Mouse (Mus musculus) cerebellum, adult 18-20 months (tissue): ENCODE data around the gene Tut1.

ENCODE experiments used
- DNase-seq, 2 experiments: peaks; one replicate each; pipeline ENCODE4 v3.0.0; 2021

Tut1 gene

DNA sequence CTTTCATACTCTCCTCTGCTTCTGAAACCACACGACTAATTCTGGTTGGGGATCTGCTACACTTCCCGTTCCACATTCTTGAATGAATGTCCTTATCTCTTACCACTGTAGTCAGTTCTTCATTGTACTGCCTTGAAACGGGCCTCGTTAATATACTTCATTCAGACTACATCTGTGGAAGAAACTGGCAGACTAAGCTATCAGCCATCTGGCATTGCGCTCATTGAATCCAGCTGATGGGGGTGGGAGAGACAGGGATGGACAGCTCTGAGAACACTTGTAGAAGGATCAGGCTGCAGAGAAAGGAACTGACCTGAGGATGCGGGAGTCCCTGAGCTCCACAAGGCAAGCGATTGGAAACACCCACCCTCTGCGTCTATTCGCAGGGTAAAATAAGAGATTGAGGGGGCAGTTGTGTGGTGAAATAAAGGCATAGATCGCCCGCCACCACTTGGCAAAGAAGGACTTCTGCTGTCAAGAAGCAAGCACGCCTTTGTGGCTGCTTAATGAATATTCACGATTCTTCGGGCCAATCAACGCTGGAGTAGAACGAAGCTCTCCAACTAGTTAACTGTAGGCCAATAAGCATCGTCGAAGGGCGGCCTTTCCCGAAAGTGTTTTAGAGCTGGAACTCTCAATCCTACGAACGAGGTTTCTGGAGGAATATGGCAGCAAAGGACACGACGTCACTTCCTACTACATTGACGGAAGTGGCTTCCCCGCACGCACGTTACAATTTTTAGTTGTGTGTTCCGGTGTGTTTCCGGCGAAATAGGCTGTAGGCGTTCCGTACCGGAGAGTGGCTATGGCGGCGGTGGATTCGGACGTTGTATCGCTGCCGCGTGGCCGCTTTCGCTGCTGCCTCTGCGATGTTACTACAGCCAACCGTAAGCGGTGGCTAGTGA is at the start of gene Tut1:
Tut1 (plus strand) TSS at position 713 of the 905 bp plus-strand sequence.
- peak; percentile 85 to 91 for DNase-seq

DNA sequence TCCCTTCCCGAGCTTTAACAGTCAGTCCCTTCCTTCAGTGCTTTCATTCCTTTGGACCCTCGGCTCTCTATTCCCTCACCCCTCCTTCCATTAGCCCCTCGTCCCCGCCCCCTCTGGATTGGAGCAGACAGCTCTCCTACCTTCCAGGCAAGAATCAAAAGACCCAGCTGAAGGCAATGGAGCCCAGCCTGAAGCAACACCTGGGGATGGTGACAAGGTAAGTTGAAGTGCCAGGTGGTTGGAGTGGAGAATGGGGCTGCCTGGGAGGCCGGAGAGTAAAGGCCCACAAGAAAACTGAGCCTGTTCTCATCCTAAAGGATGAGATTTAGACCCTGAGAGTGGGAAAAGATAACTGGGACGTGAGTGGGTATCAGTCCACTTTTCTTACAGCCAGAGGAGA is 45.1 kb upstream of the Tut1 start:
- no peak for DNase-seq

GRCm38 (mm10) chr19:8911810-8912209 is 41.8 kb upstream of the Tut1 start:
- no peak for DNase-seq

DNA sequence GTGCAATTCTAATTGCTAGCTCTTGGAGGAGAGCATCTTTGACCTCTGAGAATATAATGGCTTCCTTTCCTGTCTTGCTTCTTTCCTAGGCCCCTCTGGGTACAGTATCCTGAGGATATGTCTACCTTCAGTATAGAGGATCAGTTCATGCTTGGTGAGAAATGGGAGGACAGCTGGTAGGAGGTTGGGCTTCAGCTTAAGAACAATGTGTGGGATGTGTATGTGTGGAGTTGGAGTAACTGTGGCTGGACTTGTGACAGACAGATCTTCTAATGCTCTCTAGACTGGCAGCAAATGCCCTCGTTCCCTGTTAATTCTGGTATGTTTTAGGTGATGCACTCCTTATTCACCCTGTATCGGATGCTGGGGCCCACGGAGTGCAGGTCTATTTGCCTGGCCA is 39.4 kb upstream of the Tut1 start:
- no peak for DNase-seq

DNA sequence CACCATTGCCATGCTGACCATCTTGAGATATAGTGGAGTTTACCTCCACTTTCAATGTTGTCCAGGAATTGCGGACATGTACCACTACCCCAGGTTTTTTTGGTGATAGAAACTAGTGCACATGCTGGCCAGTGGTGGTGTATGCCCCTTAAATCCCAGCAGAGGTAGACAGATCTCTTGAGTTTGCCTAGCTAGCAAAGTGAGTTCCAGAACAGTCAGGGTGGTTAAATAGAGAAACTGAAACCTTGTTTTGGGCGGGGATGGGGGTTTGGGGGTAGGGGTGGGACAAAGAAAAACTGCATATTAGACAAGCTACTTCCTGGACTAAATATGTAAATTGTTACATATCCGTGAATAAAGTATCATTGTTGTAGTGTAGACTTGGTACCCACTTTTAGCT is 34.6 kb upstream of the Tut1 start:
- no peak for DNase-seq

DNA sequence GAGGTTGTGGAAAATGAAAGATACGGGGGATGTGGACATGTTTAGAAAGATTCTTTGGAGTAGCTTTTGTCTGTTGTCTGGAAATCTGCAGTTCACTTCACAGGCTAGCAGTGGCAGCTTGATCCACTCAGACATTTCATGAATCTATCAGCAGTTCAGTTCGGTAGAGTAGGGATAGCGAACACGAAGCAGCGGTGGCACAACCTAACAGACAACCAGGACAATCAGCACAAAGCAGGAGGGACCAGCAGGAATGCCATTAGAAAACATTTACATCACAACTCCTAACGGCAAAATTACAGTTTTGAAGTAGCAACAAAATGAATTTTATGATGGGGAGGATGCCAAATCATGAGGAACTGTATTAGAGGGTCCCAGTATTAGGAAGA is 34.0 kb upstream of the Tut1 start:
- no peak for DNase-seq

DNA sequence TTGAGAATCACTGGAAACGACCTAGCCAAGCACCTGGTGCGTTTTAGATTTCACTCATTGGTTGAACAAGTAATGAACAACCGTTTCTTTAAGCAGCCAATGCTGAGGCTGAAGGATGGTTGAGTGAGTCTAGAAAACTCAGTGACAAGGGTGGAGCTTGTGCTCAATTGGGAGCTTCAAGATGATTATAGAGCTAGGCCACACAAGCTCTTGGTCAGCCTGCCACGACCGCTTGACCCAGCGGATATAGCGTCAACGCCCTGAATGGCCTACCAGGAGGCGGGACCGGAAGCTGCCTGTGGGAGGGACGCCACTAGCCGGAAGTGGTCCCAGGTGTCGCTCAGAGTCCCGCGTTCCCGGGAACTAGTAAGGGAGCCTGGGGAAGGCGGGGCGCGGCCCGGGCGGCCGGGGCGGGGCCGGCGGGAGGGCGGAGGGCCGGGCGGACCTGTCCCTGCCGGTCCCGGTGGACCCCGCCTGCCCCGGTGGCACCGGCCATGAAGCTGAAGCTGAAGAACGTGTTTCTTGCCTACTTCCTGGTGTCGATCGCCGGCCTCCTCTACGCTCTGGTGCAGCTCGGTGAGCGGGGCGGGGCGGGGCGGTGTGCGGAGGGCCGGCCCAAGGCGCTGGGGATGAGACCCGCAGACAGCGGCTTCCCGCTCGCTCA is 33.4 kb upstream of the Tut1 start, which contains the start of gene B3gat3:
B3gat3 (plus strand) TSS at position 302 of the 664 bp plus-strand sequence.
- DNase-seq: peak; percentile 96 to 97

DNA sequence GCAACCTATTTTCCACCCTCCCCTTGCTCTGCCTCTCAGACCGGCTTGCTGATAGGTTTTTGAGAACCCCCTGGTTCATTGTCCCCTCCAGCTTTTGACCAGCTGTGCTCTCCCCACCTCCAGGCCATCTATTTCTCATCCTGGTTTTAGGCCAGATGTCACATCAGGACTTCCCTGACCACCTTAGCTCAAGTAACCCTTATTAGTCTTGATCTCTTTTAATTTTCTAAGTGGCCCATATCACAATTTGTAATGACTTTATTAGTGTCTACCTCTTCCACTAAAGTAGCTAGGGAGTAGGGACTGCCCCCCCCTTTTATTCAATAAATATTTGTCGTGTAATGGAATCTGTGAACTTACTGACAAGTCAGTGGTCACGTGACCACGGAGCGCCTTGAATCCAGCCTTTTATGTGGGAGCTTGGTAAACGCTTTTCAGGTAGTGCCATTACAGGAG is 32.8 kb upstream of the Tut1 start:
- DNase-seq: no peak

- no peak for DNase-seq
Observed at GRCm38 (mm10) chr19:8921741-8922140, 31.9 kb upstream of the Tut1 start.

DNA sequence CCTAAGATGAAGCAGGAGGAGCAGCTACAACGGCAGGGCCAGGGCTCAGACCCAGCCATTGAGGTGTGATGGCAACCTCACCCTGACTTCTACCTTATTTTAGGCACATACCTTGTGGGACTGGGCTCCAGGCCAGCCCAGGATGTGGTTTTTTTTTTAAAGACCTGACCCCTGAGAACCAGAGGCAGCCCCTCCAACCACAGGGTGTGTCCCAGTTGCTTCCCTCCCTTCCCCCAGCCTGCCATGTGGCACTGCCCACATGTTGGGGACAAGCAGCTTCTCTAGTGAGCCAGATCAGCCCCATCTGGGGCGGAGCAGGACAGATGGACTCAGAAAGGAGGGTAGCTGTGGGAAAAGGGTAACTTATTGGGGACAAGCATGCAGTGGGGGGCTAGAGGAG is 26.9 kb upstream of the Tut1 start:
- no peak for DNase-seq

DNA sequence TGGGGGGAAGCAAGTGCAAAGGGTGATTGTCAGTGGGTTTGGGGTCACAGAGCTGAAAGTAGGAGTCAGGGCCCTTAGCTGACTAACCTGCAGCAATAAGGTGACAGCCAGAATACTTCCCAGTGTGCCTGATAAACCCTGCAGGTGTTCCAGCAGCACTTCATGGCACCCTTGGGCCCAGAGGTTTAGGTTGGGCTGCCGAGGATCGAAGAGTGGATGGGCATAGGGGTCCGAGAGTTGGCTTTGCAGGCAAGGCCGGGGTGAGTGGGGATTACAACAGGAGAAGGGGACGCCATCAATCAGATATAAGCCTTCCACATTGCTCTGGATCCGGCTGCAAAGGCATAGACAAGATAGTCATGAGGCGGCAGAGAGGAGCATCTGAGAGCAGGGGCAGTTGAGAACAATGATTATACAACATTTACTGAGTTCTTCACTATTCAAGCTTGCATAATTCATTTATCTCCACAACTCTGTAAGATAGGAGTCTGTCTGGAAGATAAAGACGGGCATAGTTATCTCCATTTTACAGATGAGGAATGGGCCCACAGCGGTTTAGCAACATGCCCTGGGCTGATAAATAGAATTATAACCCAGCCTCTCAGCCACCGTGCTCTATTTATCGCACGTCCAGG is 25.6 kb upstream of the Tut1 start:
- no peak for DNase-seq

- DNase-seq: peak in 1 of 2 experiments; percentile 60
Observed at GRCm38 (mm10) chr19:8928689-8929223, 24.9 kb upstream of the Tut1 start.

GRCm38 (mm10) chr19:8929224-8930088 is 24.2 kb upstream of the Tut1 start, which contains the start of the genes Rom1 and Eml3:
Gene Rom1, minus strand, starts transcription at chr19:8929356.
Gene Eml3, plus strand, starts transcription at chr19:8929552.
- peak; percentile 80 to 82 for DNase-seq

- no peak for DNase-seq
Observed at GRCm38 (mm10) chr19:8930117-8930516, 23.5 kb upstream of the Tut1 start.

DNA sequence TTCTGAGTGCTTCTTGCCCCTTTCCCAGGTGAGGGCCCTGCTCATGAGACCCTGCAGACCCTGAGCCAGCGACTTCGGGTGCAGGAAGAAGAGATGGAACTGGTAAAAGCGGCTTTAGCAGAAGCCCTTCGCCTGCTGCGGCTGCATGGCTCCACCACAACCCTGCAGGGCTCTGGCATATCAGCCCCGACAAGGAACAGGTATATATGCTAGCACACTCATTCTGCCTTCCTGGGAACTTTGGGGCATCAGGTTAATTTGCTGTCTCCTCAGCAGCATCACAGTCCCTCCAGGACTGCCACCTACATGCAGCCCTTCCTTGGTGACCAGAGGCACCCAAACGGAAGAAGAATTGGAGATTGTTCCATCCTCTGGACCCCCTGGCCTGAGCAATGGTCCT is 22.9 kb upstream of the Tut1 start:
- DNase-seq: no peak

- no peak for DNase-seq
Observed at GRCm38 (mm10) chr19:8936736-8937135, 16.9 kb upstream of the Tut1 start.

- DNase-seq: peak in 1 of 2 experiments; percentile 37
Observed at GRCm38 (mm10) chr19:8940526-8941133, 13.0 kb upstream of the Tut1 start.

DNA sequence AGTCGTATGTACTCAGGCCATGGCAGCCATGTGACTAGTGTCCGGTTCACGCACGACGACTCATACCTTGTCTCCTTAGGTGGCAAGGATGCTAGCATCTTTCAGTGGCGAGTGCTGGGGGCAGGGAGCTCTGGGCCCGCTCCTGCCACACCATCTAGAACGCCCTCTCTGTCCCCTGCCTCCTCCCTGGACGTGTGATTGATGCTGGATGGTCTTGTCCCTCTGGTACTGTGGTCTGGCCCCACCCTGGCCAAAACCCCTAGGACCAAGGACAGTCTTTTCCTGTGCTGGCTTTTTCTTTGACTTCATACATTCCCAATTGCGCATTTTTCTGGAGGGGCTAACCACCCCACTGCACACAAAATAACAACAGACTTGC is 12.5 kb upstream of the Tut1 start:
- peak in 1 of 2 experiments; percentile 36 for DNase-seq

DNA sequence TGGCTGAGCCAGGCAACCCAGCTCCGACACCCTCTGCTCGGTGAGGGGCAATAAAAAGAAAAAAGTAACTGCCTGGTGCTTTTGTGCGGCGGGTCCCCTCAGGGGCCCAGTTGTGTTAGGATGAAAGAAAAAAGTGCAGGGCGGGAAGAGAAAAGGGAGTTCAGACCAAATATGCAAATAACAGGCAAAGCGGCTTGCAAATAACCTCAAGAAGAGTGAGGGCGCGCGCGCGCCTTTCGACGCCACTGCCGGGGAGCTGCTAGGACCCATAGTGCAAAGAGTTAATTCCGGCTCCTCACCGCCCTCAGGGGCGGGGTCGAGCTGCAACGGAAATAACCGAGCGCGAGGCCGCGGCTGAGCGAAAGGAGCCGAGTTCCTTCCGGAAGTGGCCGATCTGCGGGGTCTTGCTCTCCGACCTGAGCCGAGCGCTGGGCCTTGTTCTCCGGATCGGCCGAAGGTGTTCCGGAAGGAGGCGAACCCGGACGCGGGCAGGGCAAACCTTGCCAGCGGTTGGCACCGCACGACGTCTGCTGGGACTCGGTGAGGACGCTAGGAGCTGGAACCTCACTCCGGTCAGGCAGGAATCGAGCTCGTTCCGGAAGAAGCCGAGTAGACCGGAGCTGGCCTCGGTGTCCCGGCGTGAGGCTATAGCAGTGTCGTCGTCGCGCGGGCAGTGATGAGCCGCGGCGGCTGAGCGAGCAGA is 12.0 kb upstream of the Tut1 start, which contains the start of gene Mta2:
Mta2 (plus strand) TSS at position 361 of the 703 bp plus-strand sequence.
- DNase-seq: peak; percentile 97 to 98

- no peak for DNase-seq
Observed at GRCm38 (mm10) chr19:8942276-8942964, 11.2 kb upstream of the Tut1 start.
